Mouse (Mus musculus) hindbrain, embryonic 14.5 days (tissue): ENCODE results near the gene Art3. TPM values are rescaled to one million over a fixed set of nuclear protein-coding genes. Genes with fewer than 3 reads are reported as not detected.
A peak's percentile ranks its signal among the peaks of the same experiment; 100 is the strongest.

Experiments
- ATAC-seq: fragments of 200-750 bp; cut with Nextera tagmentation; 2 replicates; pipeline ENCODE4 v1.8.0; 2017; ENCODE audit warnings: moderate number of reproducible peaks, mild to moderate bottlenecking, moderate TSS enrichment, moderate library complexity; ENCODE audit not compliant: low FRiP score
- DNase-seq: peaks from one replicate; pipeline ENCODE4 v3.0.0-alpha.2; 2015; ENCODE audit warnings: low spot score
- H3K27ac ChIP-seq: fragments of 300-500 bp; sonication (generic); 2 replicates; pipeline ENCODE4 v1.5.1; 2014; ENCODE audit warnings: mild to moderate bottlenecking, moderate library complexity
- H3K27me3 ChIP-seq: fragments of 300-500 bp; sonication (generic); 2 replicates; pipeline ENCODE4 v1.6.1; 2014; ENCODE audit warnings: mild to moderate bottlenecking, low read length, mixed read lengths; ENCODE audit not compliant: control insufficient read depth, insufficient read depth
- H3K36me3 ChIP-seq: fragments of 300-500 bp; sonication (generic); replicated peaks from 2 replicates; pipeline ENCODE4 v1.6.1; 2014; ENCODE audit not compliant: control insufficient read depth, insufficient read depth
- H3K4me1 ChIP-seq: fragments of 300-500 bp; sonication (generic); replicated peaks from 2 replicates; pipeline ENCODE4 v1.6.1; 2014; ENCODE audit warnings: antibody characterized with exemption, low read length, mixed read lengths; ENCODE audit not compliant: control insufficient read depth, insufficient read depth
- H3K4me2 ChIP-seq: fragments of 300-500 bp; sonication (generic); replicated peaks from 2 replicates; pipeline ENCODE4 v1.6.1; 2014; ENCODE audit warnings: mild to moderate bottlenecking, moderate library complexity
- H3K4me3 ChIP-seq: fragments of 300-500 bp; sonication (generic); replicated peaks from 2 replicates; pipeline ENCODE4 v1.5.1; 2014; ENCODE audit warnings: mild to moderate bottlenecking, low read length
- H3K9ac ChIP-seq: fragments of 300-500 bp; sonication (generic); 2 replicates; pipeline ENCODE4 v1.6.1; 2014
- H3K9me3 ChIP-seq: fragments of 300-500 bp; sonication (generic); 2 replicates; pipeline ENCODE4 v1.6.1; 2016; ENCODE audit warnings: low read length; ENCODE audit not compliant: control insufficient read depth
- WGBS: fragments of 180-500 bp; shearing (Covaris S2); extraction: QIAGEN DNeasy Blood & Tissue Kit; methylation state at CpG from one replicate; pipeline ENCODE4 v1.1.7; 2014; 5-methylcytosine and 5-hydroxymethylcytosine counted together
- polyA plus RNA-seq: library from polyadenylated mRNA; unstranded; fragments of >200 nt; fragmentation: Nextera tagmentation; extraction: Ambion mirVana; gene quantifications from 2 replicates; pipeline ENCODE4 v1.2.1, GENCODE M21; 2014

The Art3 gene
- polyA plus RNA-seq, 1 experiment from 2014 or later, result 9.3 TPM

DNA sequence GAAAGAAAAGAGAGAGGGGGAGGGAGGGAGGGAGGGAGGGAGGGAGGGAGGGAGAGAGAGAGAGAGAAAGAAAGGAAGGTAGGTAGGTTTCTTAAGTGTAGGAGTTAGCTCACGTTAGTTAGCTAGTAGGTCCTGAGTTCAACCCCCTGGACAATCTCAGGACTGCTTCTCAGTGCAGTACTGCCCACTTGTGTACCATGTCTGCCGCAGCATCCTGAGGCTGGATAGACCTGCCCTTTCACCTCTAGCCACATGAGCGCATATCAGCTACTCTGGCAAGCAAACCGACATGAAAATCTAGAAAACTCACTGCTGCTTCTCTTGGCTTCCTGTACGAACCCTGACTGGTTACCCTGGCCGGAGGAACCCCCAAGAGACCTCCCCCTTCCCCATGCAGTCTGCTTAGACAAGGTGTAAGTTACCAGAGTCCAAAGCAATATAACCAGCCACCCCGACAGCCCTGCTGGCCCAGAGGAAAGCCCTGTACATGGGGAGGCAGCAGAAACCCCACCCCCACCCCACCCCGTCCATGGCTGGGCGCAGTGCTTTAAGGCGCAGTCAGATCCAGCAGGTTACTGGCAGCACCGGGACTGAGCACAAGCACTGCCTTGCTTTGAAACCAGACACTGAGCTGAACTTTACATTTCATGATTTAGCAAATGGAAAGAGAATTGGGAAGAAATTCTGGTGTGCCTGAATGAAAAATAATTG is 81.8 kb downstream of the Art3 start:
- H3K27ac ChIP-seq, result no peak overlapping the region
- no peak overlapping the region for H3K4me3 ChIP-seq
- WGBS, result 89% methylated on average over 11 of the region's 11 CpGs
- H3K9ac ChIP-seq, result no peak overlapping the region
- DNase-seq, result no peak
- H3K4me1 ChIP-seq, result no peaks in the 10 kb centered on the region
- no peak overlapping the region for H3K4me2 ChIP-seq
- ATAC-seq, result no peak
- H3K36me3 ChIP-seq, result peaks cover 45% of the 10 kb centered on the region
- H3K27me3 ChIP-seq, result no peaks in the 10 kb centered on the region
- H3K9me3 ChIP-seq, result no peaks in the 10 kb centered on the region

DNA sequence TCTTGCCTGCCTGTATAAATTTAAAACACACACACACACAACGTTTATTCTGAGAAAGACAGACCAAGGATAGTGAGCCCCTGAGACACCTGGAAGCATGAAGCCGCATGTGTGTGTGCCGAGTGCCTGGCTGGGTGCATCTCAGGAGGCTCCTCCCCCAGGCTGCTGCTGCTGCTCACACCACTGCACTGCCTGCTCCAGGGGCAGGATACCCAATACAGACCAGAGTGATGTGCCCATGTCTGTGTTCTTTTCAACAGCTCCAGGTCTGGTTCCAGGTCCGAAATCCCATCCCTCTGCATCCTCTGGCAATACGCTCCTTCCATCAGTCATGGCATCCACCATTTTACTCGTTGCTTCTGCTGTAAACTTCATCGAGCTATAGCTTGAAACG is 82.4 kb downstream of the Art3 start:
- H3K27me3 ChIP-seq, result no peaks in the 10 kb centered on the region
- no peaks in the 10 kb centered on the region for H3K4me1 ChIP-seq
- no peak overlapping the region for H3K4me2 ChIP-seq
- H3K9me3 ChIP-seq, result no peaks in the 10 kb centered on the region
- H3K4me3 ChIP-seq, result no peak overlapping the region
- WGBS, result 88% methylated on average over 8 of the region's 8 CpGs
- no peak for ATAC-seq
- H3K36me3 ChIP-seq, result peaks cover 49% of the 10 kb centered on the region
- H3K27ac ChIP-seq, result no peak overlapping the region
- no peak for DNase-seq
- no peak overlapping the region for H3K9ac ChIP-seq

DNA sequence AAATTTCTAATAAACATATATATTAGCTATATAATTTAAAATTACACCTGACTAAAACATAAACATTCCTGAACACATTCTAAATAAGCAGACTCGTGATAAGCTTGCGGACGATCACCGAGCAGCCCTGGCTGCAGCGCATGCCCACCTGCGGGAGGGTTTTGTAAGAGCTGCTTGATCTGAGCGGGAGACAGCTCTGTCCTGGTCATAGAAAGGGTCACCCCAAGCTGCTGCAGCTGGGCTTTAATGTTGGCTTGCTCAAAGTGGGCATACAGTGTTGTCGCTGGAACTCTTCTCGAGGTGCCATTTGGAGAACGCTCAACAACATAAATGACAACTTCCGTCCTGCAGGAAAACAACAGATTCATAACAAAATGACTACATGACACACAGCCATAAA is 92.5 kb downstream of the Art3 start:
- Histone ChIP-seq H3K27ac (no peak overlapping the region), H3K36me3 (peaks cover 95% of the 10 kb centered on the region), H3K4me3 (no peak overlapping the region), H3K4me1 (no peaks in the 10 kb centered on the region), H3K9me3 (no peaks in the 10 kb centered on the region), H3K9ac (no peak overlapping the region), H3K4me2 (no peak overlapping the region), H3K27me3 (no peaks in the 10 kb centered on the region)
- WGBS, result 97% methylated on average over 11 of the region's 11 CpGs
- ATAC-seq, result no peak
- DNase-seq, result no peak

DNA sequence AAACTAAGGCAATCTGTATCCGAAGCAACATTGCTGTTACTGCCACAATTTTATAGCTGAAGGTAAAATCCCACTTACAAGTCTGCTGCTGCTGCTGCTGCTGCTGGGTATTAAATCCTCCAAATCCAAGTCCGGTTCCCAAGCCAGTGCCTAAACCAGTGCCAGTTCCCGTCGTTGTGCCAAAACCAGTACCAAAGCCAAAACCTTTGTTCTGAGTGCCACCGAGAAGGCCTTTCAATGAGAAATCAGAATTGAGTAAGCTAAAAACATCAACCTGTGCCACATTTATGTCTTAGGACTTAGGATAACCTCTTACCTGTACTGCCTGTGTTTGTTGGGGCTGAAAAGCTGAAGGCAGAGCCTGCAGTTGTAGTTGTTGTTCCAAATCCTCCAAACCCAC is 99.1 kb downstream of the Art3 start:
- Histone ChIP-seq H3K36me3 (peaks cover 34% of the 10 kb centered on the region), H3K4me1 (peaks cover 18% of the 10 kb centered on the region), H3K9me3 (no peaks in the 10 kb centered on the region), H3K27ac (no peak overlapping the region), H3K9ac (no peak overlapping the region), H3K4me2 (no peak overlapping the region), H3K27me3 (no peaks in the 10 kb centered on the region), H3K4me3 (no peak overlapping the region)
- DNase-seq (no peak), ATAC-seq (no peak)
- 87% methylated on average over 5 of the region's 5 CpGs for WGBS

DNA sequence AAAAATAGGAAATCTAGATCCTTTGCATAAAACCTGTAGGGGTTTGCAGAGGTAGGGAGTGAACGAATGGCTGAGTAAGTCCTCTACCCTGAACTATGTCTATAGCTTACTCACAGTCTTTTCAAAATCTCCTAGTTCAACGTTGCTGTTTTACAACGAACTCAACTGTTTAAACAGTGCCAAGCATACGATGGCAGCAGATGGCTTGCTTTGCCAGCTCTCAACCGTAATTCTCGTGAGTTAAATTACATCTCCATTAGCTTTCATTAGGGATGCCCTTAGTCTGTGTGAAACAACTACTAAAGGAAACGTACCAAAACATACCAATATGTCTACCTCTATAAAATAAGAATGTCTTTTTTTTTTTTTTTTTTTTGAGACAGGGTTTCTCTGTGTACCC is 100.0 kb downstream of the Art3 start:
- Histone ChIP-seq H3K36me3 (peaks cover 27% of the 10 kb centered on the region), H3K9ac (no peak overlapping the region), H3K9me3 (no peaks in the 10 kb centered on the region), H3K4me1 (peaks cover 18% of the 10 kb centered on the region), H3K4me2 (no peak overlapping the region), H3K4me3 (no peak overlapping the region), H3K27me3 (no peaks in the 10 kb centered on the region), H3K27ac (no peak overlapping the region)
- WGBS, result 74% methylated on average over 7 of the region's 7 CpGs
- DNase-seq (no peak), ATAC-seq (no peak)

DNA sequence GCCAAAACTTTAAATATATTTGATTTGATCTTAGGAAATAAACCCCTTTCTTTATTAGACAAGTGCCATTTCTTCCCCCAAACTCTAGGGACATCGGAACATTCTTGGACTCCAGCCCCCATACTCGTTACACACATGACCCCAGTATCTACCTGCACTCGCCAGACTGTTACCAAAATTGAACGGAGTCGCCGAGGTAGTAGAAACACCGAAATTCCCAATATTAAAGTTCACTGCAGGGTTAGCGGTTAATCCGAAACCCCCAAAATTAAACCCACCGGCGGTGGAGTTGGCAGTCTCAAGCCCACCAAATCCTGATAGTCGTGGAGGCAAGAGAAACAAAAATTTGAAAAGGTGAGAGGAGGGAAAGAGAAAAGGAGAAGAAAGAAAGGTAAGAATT is 102.4 kb downstream of the Art3 start:
- no peaks in the 10 kb centered on the region for H3K27me3 ChIP-seq
- peaks cover 18% of the 10 kb centered on the region for H3K4me1 ChIP-seq
- ATAC-seq, result no peak
- peaks cover 3% of the 10 kb centered on the region for H3K36me3 ChIP-seq
- H3K27ac ChIP-seq, result no peak overlapping the region
- no peaks in the 10 kb centered on the region for H3K9me3 ChIP-seq
- WGBS, result 3% methylated on average over 12 of the region's 12 CpGs
- DNase-seq, result no peak
- H3K4me2 ChIP-seq, result peak overlapping the region; percentile 94
- peak overlapping the region; percentile 86 for H3K4me3 ChIP-seq
- H3K9ac ChIP-seq, result peak overlapping the region; percentile 84

DNA sequence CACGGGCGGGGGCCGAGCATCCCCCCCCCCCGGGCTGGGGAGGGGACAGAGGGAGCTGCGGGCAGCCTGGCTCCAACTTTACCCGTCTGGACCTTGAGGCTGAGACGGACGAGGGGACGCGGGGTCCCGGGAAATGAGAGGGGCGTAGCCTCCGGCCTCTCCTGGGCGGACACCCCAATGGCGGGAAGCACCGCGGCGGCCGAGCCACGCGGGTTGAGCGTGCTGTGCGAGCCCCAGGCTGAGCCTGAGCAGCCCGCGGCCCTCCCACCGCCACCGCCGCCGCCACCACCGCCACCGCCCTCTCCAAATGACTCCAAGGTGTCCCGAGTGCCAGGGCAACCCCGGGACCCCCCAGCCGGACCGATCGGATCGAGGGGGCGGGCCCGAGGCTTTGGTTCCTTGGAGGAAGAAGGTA is 103.0 kb downstream of the Art3 start:
- ATAC-seq, result peak; percentile 61

DNA sequence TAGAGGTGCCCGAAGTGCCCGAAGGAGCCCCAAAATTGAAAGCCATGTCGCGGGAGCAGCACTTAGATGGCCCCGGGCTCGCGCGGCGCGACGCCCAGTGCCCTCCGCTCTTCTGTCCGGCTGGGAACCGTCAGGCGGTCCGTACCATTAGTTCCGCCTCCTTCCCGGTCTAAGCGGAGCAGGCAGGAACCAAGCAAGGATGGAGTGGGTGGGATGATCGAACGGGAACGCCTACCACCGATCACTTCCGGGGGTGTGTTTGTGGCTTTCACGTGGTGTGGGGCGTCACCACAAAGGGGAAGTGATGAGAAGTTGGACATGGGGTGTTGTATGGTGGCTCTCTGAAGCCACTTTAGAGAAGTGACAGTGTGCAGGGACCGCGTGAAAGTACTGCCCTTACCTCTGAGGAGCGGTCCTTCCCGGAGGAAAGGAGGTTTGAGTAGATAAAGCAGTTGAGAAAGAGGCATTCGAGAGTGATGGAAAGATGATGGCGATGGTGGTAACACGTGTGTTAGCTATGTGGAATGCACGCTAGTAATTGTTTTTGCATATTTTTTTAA is 103.5 kb downstream of the Art3 start, which contains the start of gene Nup54:
TSS of gene Nup54 (minus strand) at position 195 of the 560 bp plus-strand sequence.
- Histone ChIP-seq H3K27ac (peak within 1 kb of the TSS; percentile 83), H3K9me3 (no peaks in the 10 kb centered on the region), H3K27me3 (no peaks in the 10 kb centered on the region), H3K9ac (peak within 1 kb of the TSS; percentile 84), H3K4me2 (peak within 1 kb of the TSS; percentile 94), H3K4me3 (peak within 1 kb of the TSS; percentile 86), H3K4me1 (peaks cover 18% of the 10 kb centered on the region), H3K36me3 (no peaks in the 10 kb centered on the region; the same call in 1 of the 2 replicates)
- DNase-seq, result peak; percentile 94
- ATAC-seq, result peak; percentile 100
- WGBS, result under 1% methylated on average over 34 of the region's 34 CpGs

More for the DNA sequence above, 103.0 kb downstream of the Art3 start:
- DNase-seq, result no peak
- Histone ChIP-seq H3K27ac (peak overlapping the region; percentile 83), H3K4me1 (peaks cover 18% of the 10 kb centered on the region), H3K4me2 (peak overlapping the region; percentile 94), H3K9me3 (no peaks in the 10 kb centered on the region), H3K9ac (peak overlapping the region; percentile 84), H3K36me3 (no peaks in the 10 kb centered on the region; the same call in 1 of the 2 replicates), H3K27me3 (no peaks in the 10 kb centered on the region), H3K4me3 (peak overlapping the region; percentile 86)
- 0% methylated on average over 22 of the region's 39 CpGs for WGBS

DNA sequence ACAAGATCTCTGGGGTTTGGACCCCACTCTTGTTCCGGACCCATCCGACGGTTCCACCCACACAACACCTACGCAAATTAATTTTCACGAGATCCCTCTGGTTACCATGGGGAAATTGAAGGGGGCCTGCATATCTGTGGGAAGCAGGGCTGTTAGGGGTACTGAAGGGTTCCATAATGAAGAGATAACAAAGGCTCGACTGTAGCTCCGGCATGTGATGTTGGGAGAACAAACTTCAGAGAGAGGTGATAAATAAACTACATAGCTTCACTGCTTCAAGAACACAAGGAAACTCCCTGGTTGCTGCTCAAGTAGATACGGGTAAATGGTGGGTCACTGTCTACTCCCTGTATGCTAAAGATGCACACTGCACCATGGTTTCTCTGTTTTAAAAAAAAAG is 106.9 kb downstream of the Art3 start:
- WGBS, result 89% methylated on average over 8 of the region's 8 CpGs
- Histone ChIP-seq H3K4me2 (no peak overlapping the region), H3K27ac (no peak overlapping the region), H3K4me3 (no peak overlapping the region), H3K9ac (no peak overlapping the region), H3K36me3 (peaks cover 7% of the 10 kb centered on the region), H3K4me1 (peaks cover 11% of the 10 kb centered on the region), H3K9me3 (no peaks in the 10 kb centered on the region), H3K27me3 (no peaks in the 10 kb centered on the region)
- ATAC-seq (no peak), DNase-seq (no peak)
